Mouse (Mus musculus) adrenal gland, adult 2 months (tissue): ENCODE measurements at regions not wholly inside any gene's neighbourhood (a gene's known extent, or its start where the extent isn't known, plus 50 kb on each side); places are given as distances from the start of the nearest gene placed in this dataset.

Experiments used
- DNase-seq: peaks from one replicate; pipeline ENCODE4 v3.0.0; 2021

- DNase-seq, result no peak
Measured at GRCm38 (mm10) chr1:65509003-65509402, 227.1 kb downstream of the Pth2r start.

GRCm38 (mm10) chr1:65535674-65536073 is 253.8 kb downstream of the Pth2r start:
- DNase-seq, result no peak

GRCm38 (mm10) chr1:65538509-65538908 is 256.7 kb downstream of the Pth2r start:
- no peak for DNase-seq

GRCm38 (mm10) chr1:65544219-65544864 is 262.5 kb downstream of the Pth2r start:
- DNase-seq, result no peak

- no peak for DNase-seq
Measured at GRCm38 (mm10) chr1:65545336-65546060, 263.6 kb downstream of the Pth2r start.

GRCm38 (mm10) chr1:65548830-65549229 is 267.0 kb downstream of the Pth2r start:
- DNase-seq, result no peak

- no peak for DNase-seq
Measured at GRCm38 (mm10) chr1:65587402-65587801, 305.5 kb downstream of the Pth2r start.

GRCm38 (mm10) chr1:65635315-65635714 is 291.0 kb upstream of the Crygf start:
- no peak for DNase-seq

GRCm38 (mm10) chr1:65654460-65654859 is 271.9 kb upstream of the Crygf start:
- no peak for DNase-seq

- no peak for DNase-seq
Measured at GRCm38 (mm10) chr1:65681960-65682359, 244.4 kb upstream of the Crygf start.

GRCm38 (mm10) chr1:65687322-65687721 is 239.0 kb upstream of the Crygf start:
- DNase-seq, result no peak

- DNase-seq, result no peak
Measured at GRCm38 (mm10) chr1:65730262-65730661, 196.1 kb upstream of the Crygf start.

GRCm38 (mm10) chr1:65757951-65758350 is 168.4 kb upstream of the Crygf start:
- no peak for DNase-seq

GRCm38 (mm10) chr1:65761141-65761540 is 165.2 kb upstream of the Crygf start:
- DNase-seq, result no peak

- no peak for DNase-seq
Measured at GRCm38 (mm10) chr1:65800244-65800643, 126.1 kb upstream of the Crygf start.

GRCm38 (mm10) chr1:65820771-65821170 is 105.5 kb upstream of the Crygf start:
- DNase-seq, result no peak

- DNase-seq, result no peak
Measured at GRCm38 (mm10) chr1:65841116-65841515, 85.2 kb upstream of the Crygf start.

- no peak for DNase-seq
Measured at GRCm38 (mm10) chr1:65847005-65847404, 79.3 kb upstream of the Crygf start.

GRCm38 (mm10) chr1:65873691-65874090 is 52.6 kb upstream of the Crygf start:
- DNase-seq, result peak; percentile 1
